Mouse (Mus musculus): Measurements from ENCODE around the gene Bcl2a1d.
"Not testable (repeated sequence)": the region's sequence is repeated elsewhere in the genome, so short reads cannot be mapped to it uniquely, and the experiment has no call there.

GRCm38 (mm10) chr9:88710439-88710838, 21.3 kb downstream of the Bcl2a1d start:
- TF ChIP-seq E2F4 (IDR thresholded peaks at IDR 0.05; ENCODE audit: insufficient read depth); MAX (IDR thresholded peaks at IDR 0.05; ENCODE audit: low read depth); POLR2A (IDR thresholded peaks at IDR 0.05; ENCODE audit: insufficient read length, low read depth); MYOD1 (IDR thresholded peaks at IDR 0.05; ENCODE audit: control insufficient read depth in 1 of 3, insufficient read length in 2 of 3, low read depth in 2 of 3); TCF12 (IDR thresholded peaks at IDR 0.05; ENCODE audit: insufficient read depth, poor library complexity, severe bottlenecking); CEBPB (IDR thresholded peaks at IDR 0.05; ENCODE audit: insufficient read depth, poor library complexity, severe bottlenecking); MYOG (IDR thresholded peaks at IDR 0.05; ENCODE audit: control insufficient read depth in 1 of 3, insufficient read depth in 1 of 3, insufficient read length in 2 of 3, low read depth in 2 of 3); POLR2AphosphoS2 (IDR thresholded peaks at IDR 0.05; ENCODE audit: insufficient read length, low read depth): not testable (repeated sequence)

All from myocyte (in vitro differentiated cells).